Mouse (Mus musculus) CH12.LX (cell line): ENCODE measurements around the gene 5830473C10Rik. TPM values are rescaled to one million over a fixed set of nuclear protein-coding genes. Genes with fewer than 3 reads are reported as not detected.

Source experiments
- DNase-seq: peaks from one replicate; pipeline ENCODE4 v3.0.0-alpha.2; 2013; ENCODE audit errors: extremely low read depth
- H3K27ac ChIP-seq: 2 replicates; pipeline ENCODE4 v1.5.1; 2012; ENCODE audit warnings: low read depth, mild to moderate bottlenecking, control low read depth, moderate library complexity; ENCODE audit not compliant: insufficient read depth
- H3K27me3 ChIP-seq: replicated peaks from 2 replicates; pipeline ENCODE3; 2012; ENCODE audit warnings: inconsistent platforms
- H3K36me3 ChIP-seq, 2 experiments: replicated peaks in 1 of 2; 2 replicates each; pipeline versions ENCODE3 to v1.6.1; 2012; ENCODE audit warnings: inconsistent platforms in 1 of 2, low read length in 1 of 2, mild to moderate bottlenecking in 1 of 2, mixed read lengths in 1 of 2, moderate library complexity in 1 of 2; ENCODE audit not compliant: control insufficient read depth in 1 of 2, insufficient read depth in 1 of 2
- H3K4me1 ChIP-seq, 2 experiments: 2 replicates each; pipeline ENCODE4 v1.6.1; 2012; ENCODE audit warnings: inconsistent platforms in 1 of 2, moderate library complexity in 1 of 2; ENCODE audit not compliant: insufficient read depth in 2 of 2, control insufficient read depth in 1 of 2
- H3K4me2 ChIP-seq: 2 replicates; pipeline ENCODE4 v1.6.1; 2012; ENCODE audit warnings: low read depth, mild to moderate bottlenecking, control low read depth; ENCODE audit not compliant: poor library complexity, insufficient read depth, severe bottlenecking
- H3K4me3 ChIP-seq, 3 experiments: fragments of 150-350 bp in 1 of 3; sonication (generic) in 1 of 3; replicated peaks in 1 of 3; 2 replicates each; pipeline versions ENCODE3 to v1.5.1; 2011 to 2012; ENCODE audit warnings: low read depth in 2 of 3, low read length in 2 of 3, mild to moderate bottlenecking in 2 of 3, moderate library complexity in 2 of 3, control low read depth in 1 of 3, improper control_type of control experiment in 1 of 3, inconsistent platforms in 1 of 3, mixed read lengths in 1 of 3; ENCODE audit not compliant: poor library complexity in 1 of 3
- H3K79me2 ChIP-seq: replicated peaks from 2 replicates; pipeline ENCODE4 v1.6.1; 2012; ENCODE audit warnings: mild to moderate bottlenecking, moderate library complexity; ENCODE audit not compliant: control insufficient read depth, poor library complexity, insufficient read depth, severe bottlenecking; ENCODE audit errors: extremely low read depth
- H3K9ac ChIP-seq: 2 replicates; pipeline ENCODE4 v1.6.1; 2012; ENCODE audit warnings: low read depth, mild to moderate bottlenecking, control low read depth, moderate library complexity; ENCODE audit not compliant: insufficient read depth
- H3K9me3 ChIP-seq: replicated peaks from 2 replicates; pipeline ENCODE3; 2012; ENCODE audit warnings: low read length, inconsistent platforms, mixed read lengths
- BHLHE40 ChIP-seq: IDR thresholded peaks from 2 replicates; pipeline ENCODE4 v1.6.1; 2011; ENCODE audit warnings: mild to moderate bottlenecking, low read depth, low read length, improper control_type of control experiment
- CHD1 ChIP-seq: IDR thresholded peaks from 2 replicates; pipeline ENCODE4 v1.6.1; 2012; ENCODE audit warnings: low read depth, low read length, improper control_type of control experiment, inconsistent platforms
- CHD2 ChIP-seq: IDR thresholded peaks from 2 replicates; pipeline ENCODE4 v1.6.1; 2011; ENCODE audit warnings: low read length, improper control_type of control experiment
- CTCF ChIP-seq, 2 experiments: IDR thresholded peaks in 1 of 2; conservative IDR thresholded peaks in 1 of 2; 2 replicates each; pipeline ENCODE4 v1.5.1; 2011 to 2012; ENCODE audit warnings: low read depth in 2 of 2, low read length in 2 of 2, improper control_type of control experiment in 1 of 2, inconsistent platforms in 1 of 2, mild to moderate bottlenecking in 1 of 2, moderate library complexity in 1 of 2
- ELF1 ChIP-seq: IDR thresholded peaks from 2 replicates; pipeline ENCODE4 v1.6.1; 2014; ENCODE audit warnings: low read depth, mild to moderate bottlenecking, inconsistent platforms, low read length, improper control_type of control experiment
- EP300 ChIP-seq: IDR thresholded peaks from 2 replicates; pipeline ENCODE4 v1.6.1; 2011; ENCODE audit warnings: low read length, improper control_type of control experiment
- ETS1 ChIP-seq: conservative IDR thresholded peaks from 2 replicates; pipeline ENCODE4 v1.6.1; 2012; ENCODE audit warnings: low read depth, mild to moderate bottlenecking, inconsistent platforms, low read length, improper control_type of control experiment, moderate library complexity
- GABPA ChIP-seq: IDR thresholded peaks from 2 replicates; pipeline ENCODE4 v1.6.1; 2012; ENCODE audit warnings: low read depth, low read length, improper control_type of control experiment, inconsistent platforms; ENCODE audit not compliant: insufficient replicate concordance
- HCFC1 ChIP-seq: IDR thresholded peaks from 2 replicates; pipeline ENCODE4 v1.6.1; 2012; ENCODE audit warnings: low read depth, mild to moderate bottlenecking, inconsistent platforms, low read length, improper control_type of control experiment
- IRF4 ChIP-seq: IDR thresholded peaks from 2 replicates; pipeline ENCODE4 v1.6.1; 2014; ENCODE audit warnings: low read depth, mild to moderate bottlenecking, inconsistent platforms, low read length, improper control_type of control experiment
- JUN ChIP-seq: IDR thresholded peaks from 2 replicates; pipeline ENCODE4 v1.6.1; 2011; ENCODE audit warnings: low read depth, mild to moderate bottlenecking, low read length, improper control_type of control experiment, moderate library complexity; ENCODE audit not compliant: insufficient read depth
- JUND ChIP-seq: conservative IDR thresholded peaks from 2 replicates; pipeline ENCODE4 v1.6.1; 2011; ENCODE audit warnings: low read depth, low read length, improper control_type of control experiment
- MAFK ChIP-seq: IDR thresholded peaks from 2 replicates; pipeline ENCODE4 v1.6.1; 2011; ENCODE audit warnings: low read length, improper control_type of control experiment; ENCODE audit not compliant: insufficient replicate concordance
- MAX ChIP-seq: IDR thresholded peaks from 2 replicates; pipeline ENCODE4 v1.6.1; 2011; ENCODE audit warnings: low read length, improper control_type of control experiment
- MEF2A ChIP-seq: IDR thresholded peaks from 2 replicates; pipeline ENCODE4 v1.6.1; 2014; ENCODE audit warnings: low read depth, mild to moderate bottlenecking, inconsistent platforms, low read length, improper control_type of control experiment, borderline replicate concordance
- MXI1 ChIP-seq: IDR thresholded peaks from 2 replicates; pipeline ENCODE4 v1.6.1; 2011; ENCODE audit warnings: mild to moderate bottlenecking, low read depth, low read length, improper control_type of control experiment
- MYC ChIP-seq: IDR thresholded peaks from 2 replicates; pipeline ENCODE4 v1.6.1; 2011; ENCODE audit warnings: low read depth, mild to moderate bottlenecking, improper control_type of control experiment, low read length
- NRF1 ChIP-seq: IDR thresholded peaks from 2 replicates; pipeline ENCODE4 v1.6.1; 2014; ENCODE audit warnings: low read depth, mild to moderate bottlenecking, inconsistent platforms, low read length, improper control_type of control experiment, moderate library complexity
- POLR2AphosphoS2 ChIP-seq: IDR thresholded peaks from 2 replicates; pipeline ENCODE4 v1.6.1; 2011; ENCODE audit warnings: low read depth, low read length, improper control_type of control experiment
- RCOR1 ChIP-seq: conservative IDR thresholded peaks from 2 replicates; pipeline ENCODE4 v1.6.1; 2012; ENCODE audit warnings: low read depth, mild to moderate bottlenecking, inconsistent platforms, low read length, improper control_type of control experiment
- SIN3A ChIP-seq: IDR thresholded peaks from 2 replicates; pipeline ENCODE4 v1.6.1; 2012; ENCODE audit warnings: low read length, improper control_type of control experiment, inconsistent platforms
- TBP ChIP-seq: conservative IDR thresholded peaks from 2 replicates; pipeline ENCODE4 v1.6.1; 2011; ENCODE audit warnings: low read depth, low read length, improper control_type of control experiment
- TCF12 ChIP-seq: IDR thresholded peaks from 2 replicates; pipeline ENCODE4 v1.6.1; 2014; ENCODE audit warnings: low read depth, mild to moderate bottlenecking, inconsistent platforms, low read length, improper control_type of control experiment
- USF2 ChIP-seq: conservative IDR thresholded peaks from 2 replicates; pipeline ENCODE4 v1.6.1; 2011; ENCODE audit warnings: low read depth, low read length, improper control_type of control experiment
- ZC3H11A ChIP-seq: IDR thresholded peaks from 2 replicates; pipeline ENCODE4 v1.6.1; 2012; ENCODE audit warnings: low read depth, mild to moderate bottlenecking, inconsistent platforms, low read length, improper control_type of control experiment
- ZKSCAN1 ChIP-seq: IDR thresholded peaks from 2 replicates; pipeline ENCODE4 v1.6.1; 2012; ENCODE audit warnings: low read depth, inconsistent platforms, low read length, improper control_type of control experiment, borderline replicate concordance
- ZNF384 ChIP-seq: IDR thresholded peaks from 2 replicates; pipeline ENCODE4 v1.6.1; 2012; ENCODE audit warnings: low read depth, low read length, improper control_type of control experiment, inconsistent platforms
- dilution Hi-C: fragments of 300-500 bp; cut with MboI; formaldehyde crosslinking; loops from 2 replicates; pipeline ENCODE4 v1.14.3; 2020; ENCODE audit warnings: low sequenced_read_pairs; ENCODE audit not compliant: extremely low pct_unique_long_range_greater_than_20kb, extremely low pct_ligation_motif_present
- in situ Hi-C: fragments of 300-500 bp; cut with MboI; formaldehyde crosslinking; loops from 3 replicates; pipeline ENCODE4 v1.14.3; 2019; ENCODE audit warnings: low sequenced_read_pairs, low pct_ligation_motif_present, low pct_unique_long_range_greater_than_20kb, mixed read lengths
- polyA plus RNA-seq: library from polyadenylated mRNA; unstranded; fragments of >175 nt; gene quantifications from 2 replicates; pipeline ENCODE4 v1.2.1, GENCODE M21; 2012; ENCODE audit warnings: low read depth; ENCODE audit not compliant: insufficient read length
- total RNA-seq, 2 experiments: library from RNA; depleted of rRNA; stranded (reverse); fragments of 300-350 nt in 1 of 2; fragments of >200 nt in 1 of 2; gene quantifications; 2 replicates each; pipeline ENCODE4 v1.2.3; 2012 to 2014

Gene 5830473C10Rik
- total and polyA plus RNA-seq, 3 experiments, result 0.83 to 3.8 (median 2.0) TPM

DNA sequence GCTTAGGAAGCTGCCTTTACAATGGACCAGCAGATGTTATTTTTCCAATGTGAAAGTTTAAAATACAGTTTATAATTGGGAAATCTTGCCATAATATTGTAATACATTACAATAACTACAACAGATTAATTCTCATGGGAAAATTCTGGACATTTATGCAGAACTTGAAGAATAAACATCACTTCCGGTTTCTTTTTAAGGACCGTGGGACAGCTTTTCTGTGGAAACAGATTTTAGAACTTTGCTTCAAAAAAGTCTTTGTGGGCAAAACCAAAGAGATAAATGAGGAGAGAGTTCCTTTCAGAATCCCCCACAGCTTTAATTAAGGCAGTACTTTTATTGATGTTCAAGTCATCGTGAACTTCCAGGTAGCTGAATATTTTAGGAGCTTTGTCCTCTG is 84.7 kb downstream of the 5830473C10Rik start:
- Histone ChIP-seq H3K4me3 (peak overlapping the region in 1 of 3 experiments; percentile 27), H3K4me2 (peak overlapping the region; percentile 84), H3K27ac (no peak overlapping the region; the same call in 1 of the 2 replicates), H3K9me3 (no peaks in the 10 kb centered on the region), H3K4me1 (peaks cover 8 to 48% of the 10 kb centered on the region in 2 experiments), H3K36me3 (no peaks in the 10 kb centered on the region), H3K9ac (peak overlapping the region; percentile 48; the same call in 1 of the 2 replicates), H3K79me2 (no peaks in the 10 kb centered on the region), H3K27me3 (no peaks in the 10 kb centered on the region)
- no peak for TF ChIP-seq CHD2
- 0 out of 2 replicates have a peak, but pooled peaks have one; percentile 66 for TF ChIP-seq CHD1
- peak; percentile 27; the same call in 1 of the 2 replicates for TF ChIP-seq HCFC1
- no peak for TF ChIP-seq GABPA
- peak; percentile 86 for TF ChIP-seq MEF2A
- 0 out of 2 replicates have a peak, but pooled peaks have one; percentile 68 for TF ChIP-seq SIN3A
- peak; percentile 56; the same call in 1 of the 2 replicates for TF ChIP-seq IRF4
- 0 out of 2 replicates have a peak, but pooled peaks have one; percentile 31 for TF ChIP-seq BHLHE40
- no peak for TF ChIP-seq ZKSCAN1
- peak; percentile 58; the same call in 1 of the 2 replicates for TF ChIP-seq TCF12
- TF ChIP-seq JUND, result no peak
- TF ChIP-seq ZNF384, result no peak
- TF ChIP-seq ETS1, result peak; percentile 60
- peak; percentile 66; the same call in 1 of the 2 replicates for TF ChIP-seq TBP
- peak; percentile 53 for TF ChIP-seq EP300
- peak; percentile 28; the same call in 1 of the 2 replicates for TF ChIP-seq MAFK
- peak; percentile 75 for TF ChIP-seq RCOR1
- no peak for TF ChIP-seq MXI1
- TF ChIP-seq ELF1, result peak; percentile 71
- DNase-seq, result peak; percentile 42
- dilution Hi-C loops (no loop called here), in situ Hi-C loops (no loop called here)

DNA sequence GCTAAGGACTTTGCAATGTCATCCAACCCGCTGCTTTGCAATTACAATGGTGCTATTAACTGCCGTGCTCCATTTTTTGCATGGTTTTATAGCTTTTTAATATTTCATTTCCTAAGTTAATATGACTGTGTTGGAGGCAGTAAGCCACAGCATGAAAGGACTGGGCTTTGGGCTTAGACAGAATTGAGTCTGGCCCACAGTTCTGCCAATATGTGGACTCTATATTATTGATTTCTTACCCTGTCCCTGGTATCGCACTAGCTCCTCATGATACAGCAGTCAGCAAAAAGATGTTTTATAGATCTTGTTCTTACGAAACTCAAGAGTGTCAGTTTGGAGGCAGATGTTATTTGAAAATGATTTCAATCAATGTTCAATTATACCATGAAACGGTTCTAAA is 85.5 kb downstream of the 5830473C10Rik start:
- TF ChIP-seq NRF1 (no peak), POLR2AphosphoS2 (no peak), MYC (no peak), ETS1 (no peak), MEF2A (no peak), CHD2 (no peak), ZNF384 (no peak), TBP (no peak), CTCF (conservative IDR thresholded peaks at IDR 0.05 in 1 of 2, IDR thresholded peaks at IDR 0.05 in 1 of 2; ENCODE audit: low read depth in 2 of 2, low read length in 2 of 2) (no peak), MXI1 (no peak), ZC3H11A (no peak), MAX (no peak), BHLHE40 (no peak), SIN3A (no peak), USF2 (no peak), JUN (no peak)
- DNase-seq, result no peak
- H3K79me2 ChIP-seq, result no peaks in the 10 kb centered on the region
- H3K4me2 ChIP-seq, result no peak overlapping the region
- no peak overlapping the region for H3K9ac ChIP-seq
- H3K9me3 ChIP-seq, result no peaks in the 10 kb centered on the region
- H3K4me1 ChIP-seq, result peaks cover 8 to 41% of the 10 kb centered on the region in 2 experiments
- in situ Hi-C loops (no loop called here), dilution Hi-C loops (no loop called here)
- no peaks in the 10 kb centered on the region for H3K27me3 ChIP-seq
- H3K36me3 ChIP-seq, result no peaks in the 10 kb centered on the region
- H3K4me3 ChIP-seq, result no peak overlapping the region
- no peak overlapping the region for H3K27ac ChIP-seq
